Mouse (Mus musculus) stomach, embryonic 16.5 days (tissue): ENCODE results near the gene Tm9sf2. TPM values are rescaled to one million over a fixed set of nuclear protein-coding genes. Genes with fewer than 3 reads are reported as not detected.

Source experiments
- ATAC-seq: fragments of 200-750 bp; cut with Nextera tagmentation; 2 replicates; pipeline ENCODE4 v1.8.0; 2017; ENCODE audit warnings: moderate number of reproducible peaks, moderate TSS enrichment; ENCODE audit not compliant: insufficient read depth, low FRiP score
- H3K27ac ChIP-seq: fragments of 300-500 bp; sonication (generic); 2 replicates; pipeline ENCODE4 v1.5.1; 2014; ENCODE audit warnings: low read length
- H3K27me3 ChIP-seq: fragments of 300-500 bp; sonication (generic); 2 replicates; pipeline ENCODE4 v1.6.1; 2014; ENCODE audit warnings: low read length, control low read depth, mixed read lengths; ENCODE audit not compliant: control insufficient read depth, insufficient read depth
- H3K36me3 ChIP-seq: fragments of 300-500 bp; sonication (generic); 2 replicates; pipeline ENCODE4 v1.6.1; 2014; ENCODE audit warnings: low read length; ENCODE audit not compliant: control insufficient read depth, insufficient read depth
- H3K4me1 ChIP-seq: fragments of 300-500 bp; sonication (generic); 2 replicates; pipeline ENCODE4 v1.6.1; 2014; ENCODE audit warnings: low read length, control low read depth, mixed read lengths; ENCODE audit not compliant: control insufficient read depth, insufficient read depth
- H3K4me2 ChIP-seq: fragments of 300-500 bp; sonication (generic); 2 replicates; pipeline ENCODE4 v1.6.1; 2014; ENCODE audit warnings: low read depth, low read length, mixed read lengths
- H3K4me3 ChIP-seq: fragments of 300-500 bp; sonication (generic); replicated peaks from 2 replicates; pipeline ENCODE4 v1.5.1; 2014; ENCODE audit warnings: mild to moderate bottlenecking, low read length
- H3K9ac ChIP-seq: fragments of 300-500 bp; sonication (generic); 2 replicates; pipeline ENCODE4 v1.6.1; 2014; ENCODE audit warnings: low read length
- H3K9me3 ChIP-seq: fragments of 300-500 bp; sonication (generic); replicated peaks from 2 replicates; pipeline ENCODE4 v1.6.1; 2016; ENCODE audit warnings: low read length, control low read depth; ENCODE audit not compliant: control insufficient read depth
- WGBS: fragments of 180-500 bp; shearing (Covaris S2); extraction: QIAGEN DNeasy Blood & Tissue Kit; methylation state at CpG from one replicate; pipeline ENCODE4 v1.1.7; 2014; 5-methylcytosine and 5-hydroxymethylcytosine counted together
- polyA plus RNA-seq: library from polyadenylated mRNA; unstranded; fragments of >200 nt; fragmentation: Nextera tagmentation; extraction: Ambion mirVana; gene quantifications from 2 replicates; pipeline ENCODE4 v1.2.1, GENCODE M21; 2015

Gene Tm9sf2
- polyA plus RNA-seq, 1 experiment from 2014 or later = 209 TPM

GRCm38 (mm10) chr14:122145374-122145773 lies 38.5 kb downstream of the Tm9sf2 start:
- no peak overlapping the region for H3K4me3 ChIP-seq
- WGBS = 79% methylated on average over 1 of the region's 1 CpGs

GRCm38 (mm10) chr14:122150616-122151015 lies 43.8 kb downstream of the Tm9sf2 start:
- peaks cover 22% of the 10 kb centered on the region for H3K36me3 ChIP-seq
- no peak for ATAC-seq
- no peaks in the 10 kb centered on the region for H3K27me3 ChIP-seq
- 90% methylated on average over 5 of the region's 5 CpGs for WGBS
- no peak overlapping the region for H3K4me2 ChIP-seq
- H3K4me3 ChIP-seq = no peak overlapping the region
- H3K9me3 ChIP-seq = no peaks in the 10 kb centered on the region
- no peak overlapping the region for H3K9ac ChIP-seq
- no peaks in the 10 kb centered on the region for H3K4me1 ChIP-seq
- H3K27ac ChIP-seq = no peak overlapping the region

More at GRCm38 (mm10) chr14:122145374-122145773, 38.5 kb downstream of the Tm9sf2 start:
- Histone ChIP-seq H3K36me3 (peaks cover 10% of the 10 kb centered on the region; the same call in 1 of the 2 replicates), H3K4me1 (0 out of 2 replicates have a peak, but pooled peaks cover 5% of the 10 kb centered on the region), H3K9ac (no peak overlapping the region), H3K9me3 (no peaks in the 10 kb centered on the region), H3K4me2 (no peak overlapping the region), H3K27me3 (no peaks in the 10 kb centered on the region), H3K27ac (no peak overlapping the region)
- ATAC-seq = no peak

- Histone ChIP-seq H3K9ac (no peak overlapping the region), H3K4me2 (no peak overlapping the region), H3K27ac (no peak overlapping the region), H3K4me1 (no peaks in the 10 kb centered on the region), H3K9me3 (no peaks in the 10 kb centered on the region), H3K4me3 (no peak overlapping the region), H3K36me3 (peaks cover 9% of the 10 kb centered on the region; the same call in 1 of the 2 replicates), H3K27me3 (no peaks in the 10 kb centered on the region)
- no peak for ATAC-seq
- WGBS = 85% methylated on average over 7 of the region's 7 CpGs
These were observed 50.9 kb downstream of the Tm9sf2 start for GRCm38 (mm10) chr14:122157738-122158137.

GRCm38 (mm10) chr14:122160916-122161315 lies 54.1 kb downstream of the Tm9sf2 start:
- Histone ChIP-seq H3K27me3 (no peaks in the 10 kb centered on the region), H3K4me3 (no peak overlapping the region), H3K9me3 (no peaks in the 10 kb centered on the region), H3K4me2 (no peak overlapping the region), H3K36me3 (peaks cover 4% of the 10 kb centered on the region; the same call in 1 of the 2 replicates), H3K27ac (no peak overlapping the region), H3K9ac (no peak overlapping the region), H3K4me1 (no peaks in the 10 kb centered on the region)
- 93% methylated on average over 1 of the region's 1 CpGs for WGBS
- ATAC-seq = no peak

- no peak for ATAC-seq
These were observed 62.1 kb downstream of the Tm9sf2 start for GRCm38 (mm10) chr14:122168912-122169311.

GRCm38 (mm10) chr14:122170202-122170781 lies 63.5 kb downstream of the Tm9sf2 start:
- no peak overlapping the region for H3K4me2 ChIP-seq
- H3K9ac ChIP-seq = no peak overlapping the region
- H3K36me3 ChIP-seq = no peaks in the 10 kb centered on the region
- H3K4me1 ChIP-seq = peaks cover 4% of the 10 kb centered on the region; the same call in 1 of the 2 replicates
- no peaks in the 10 kb centered on the region for H3K9me3 ChIP-seq
- no peak overlapping the region for H3K4me3 ChIP-seq
- WGBS = 61% methylated on average over 7 of the region's 7 CpGs
- no peaks in the 10 kb centered on the region for H3K27me3 ChIP-seq
- H3K27ac ChIP-seq = no peak overlapping the region
- ATAC-seq = no peak

More at GRCm38 (mm10) chr14:122168912-122169311, 62.1 kb downstream of the Tm9sf2 start:
- no peak overlapping the region for H3K27ac ChIP-seq
- H3K9me3 ChIP-seq = no peaks in the 10 kb centered on the region
- H3K4me1 ChIP-seq = peaks cover 4% of the 10 kb centered on the region; the same call in 1 of the 2 replicates
- no peak overlapping the region for H3K4me2 ChIP-seq
- no peak overlapping the region for H3K4me3 ChIP-seq
- 74% methylated on average over 7 of the region's 7 CpGs for WGBS
- H3K36me3 ChIP-seq = no peaks in the 10 kb centered on the region
- H3K9ac ChIP-seq = no peak overlapping the region
- no peaks in the 10 kb centered on the region for H3K27me3 ChIP-seq

- H3K36me3 ChIP-seq = no peaks in the 10 kb centered on the region
- H3K9me3 ChIP-seq = no peaks in the 10 kb centered on the region
- no peak overlapping the region for H3K9ac ChIP-seq
- H3K4me3 ChIP-seq = no peak overlapping the region
- H3K27ac ChIP-seq = no peak overlapping the region
- no peaks in the 10 kb centered on the region for H3K27me3 ChIP-seq
- peak; percentile 47; the same call in 1 of the 2 replicates for ATAC-seq
- H3K4me2 ChIP-seq = no peak overlapping the region
- 69% methylated on average over 7 of the region's 7 CpGs for WGBS
- H3K4me1 ChIP-seq = peaks cover 4% of the 10 kb centered on the region; the same call in 1 of the 2 replicates
These were observed 64.2 kb downstream of the Tm9sf2 start for GRCm38 (mm10) chr14:122171031-122171430.

- no peak overlapping the region for H3K4me3 ChIP-seq
- no peak overlapping the region for H3K4me2 ChIP-seq
- H3K9ac ChIP-seq = no peak overlapping the region
- no peak overlapping the region for H3K27ac ChIP-seq
- ATAC-seq = no peak
- no peaks in the 10 kb centered on the region for H3K9me3 ChIP-seq
- H3K4me1 ChIP-seq = peaks cover 4% of the 10 kb centered on the region; the same call in 1 of the 2 replicates
- H3K27me3 ChIP-seq = no peaks in the 10 kb centered on the region
- WGBS = 76% methylated on average over 14 of the region's 14 CpGs
- no peaks in the 10 kb centered on the region for H3K36me3 ChIP-seq
These were observed 69.5 kb downstream of the Tm9sf2 start for GRCm38 (mm10) chr14:122176263-122176798.

- ATAC-seq = no peak
- H3K9ac ChIP-seq = no peak overlapping the region
- H3K4me2 ChIP-seq = no peak overlapping the region
- H3K4me3 ChIP-seq = no peak overlapping the region
- no peaks in the 10 kb centered on the region for H3K36me3 ChIP-seq
- H3K4me1 ChIP-seq = peaks cover 6% of the 10 kb centered on the region
- 73% methylated on average over 16 of the region's 16 CpGs for WGBS
- no peak overlapping the region for H3K27ac ChIP-seq
- H3K27me3 ChIP-seq = no peaks in the 10 kb centered on the region
- no peaks in the 10 kb centered on the region for H3K9me3 ChIP-seq
These were observed 72.4 kb downstream of the Tm9sf2 start for GRCm38 (mm10) chr14:122179262-122179661.
